In the genomic region with DNA sequence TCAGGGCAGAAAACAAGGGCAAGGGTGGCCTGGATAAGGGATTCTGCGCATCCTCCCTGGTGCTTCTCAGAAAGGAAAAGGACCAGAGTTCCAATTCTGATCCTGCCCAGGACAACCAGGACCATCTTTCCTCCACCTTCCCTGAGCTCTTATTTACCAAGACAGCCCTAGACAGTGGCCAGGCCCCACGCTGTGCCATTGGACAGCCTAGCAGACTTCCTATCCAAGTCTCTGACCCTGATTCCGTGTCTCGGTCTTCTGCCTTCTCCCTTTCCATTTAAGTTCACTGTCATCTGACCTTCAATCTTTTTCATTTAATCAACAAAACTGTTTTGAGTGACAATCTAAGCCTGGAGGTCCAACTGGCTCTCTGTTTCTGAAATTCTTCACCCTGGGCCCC, we compare ENCODE assay signal across 8 mouse cellular contexts. TPM values are rescaled to one million over a fixed set of nuclear protein-coding genes. Genes with fewer than 3 reads are reported as not detected.
DNase-seq lines count a peak whose midpoint lies in the region; ATAC-seq and TF ChIP-seq lines count a peak whose summit lies in the region.

No protein-coding gene starts in this region.

- H3K36me3 ChIP-seq in heart, embryonic 13.5 days, result peaks cover 35% of the 10 kb centered on the region
- peaks cover 39% of the 10 kb centered on the region for H3K36me3 ChIP-seq in limb, embryonic 14.5 days (ENCODE audit: control insufficient read depth, insufficient read depth, low read length)
- H3K36me3 ChIP-seq in liver, embryonic 11.5 days (ENCODE audit: control insufficient read depth, insufficient read depth, low read length), result peaks cover 11% of the 10 kb centered on the region

- H3K9ac ChIP-seq in heart, embryonic 13.5 days, result peak overlapping the region; percentile 66
- no peak overlapping the region for H3K9ac ChIP-seq in limb, embryonic 14.5 days (ENCODE audit: low read depth, low read length, severe bottlenecking)
- H3K9ac ChIP-seq in liver, embryonic 11.5 days (ENCODE audit: low read depth, low read length), result no peak overlapping the region

- H3K4me3 ChIP-seq in heart, embryonic 13.5 days, result no peak overlapping the region
- H3K4me3 ChIP-seq in embryonic fibroblast, embryonic 13.5 days (ENCODE audit: insufficient read depth, low read length), result no peak overlapping the region
- H3K4me3 ChIP-seq in limb, embryonic 14.5 days (replicated peaks; ENCODE audit: low read length), result no peak overlapping the region
- H3K4me3 ChIP-seq in liver, embryonic 11.5 days (ENCODE audit: low read depth, low read length), result no peak overlapping the region

- no peaks in the 10 kb centered on the region for H3K9me3 ChIP-seq in heart, embryonic 13.5 days
- H3K9me3 ChIP-seq in limb, embryonic 14.5 days (ENCODE audit: control insufficient read depth, low read length), result no peaks in the 10 kb centered on the region
- H3K9me3 ChIP-seq in liver, embryonic 11.5 days (ENCODE audit: control insufficient read depth, low read length), result no peaks in the 10 kb centered on the region

- no peaks in the 10 kb centered on the region for H3K27me3 ChIP-seq in heart, embryonic 13.5 days (replicated peaks)
- no peaks in the 10 kb centered on the region for H3K27me3 ChIP-seq in limb, embryonic 14.5 days (ENCODE audit: control insufficient read depth, insufficient read depth, low read length)
- H3K27me3 ChIP-seq in liver, embryonic 11.5 days (replicated peaks; ENCODE audit: control insufficient read depth, insufficient read depth, low read length), result no peaks in the 10 kb centered on the region

- TF ChIP-seq POLR2A in embryonic fibroblast, embryonic 13.5 days (IDR thresholded peaks at IDR 0.05; ENCODE audit: low read depth, low read length), result no peak
- no peak for TF ChIP-seq POLR2A in limb, embryonic 14.5 days (IDR thresholded peaks at IDR 0.05; ENCODE audit: borderline replicate concordance, extremely low read depth, insufficient read depth, insufficient read length)

- H3K4me2 ChIP-seq in heart, embryonic 13.5 days, result peak overlapping the region; percentile 46
- H3K4me2 ChIP-seq in limb, embryonic 14.5 days (replicated peaks; ENCODE audit: low read depth, low read length, severe bottlenecking), result peak overlapping the region; percentile 40; the same call in 1 of the 2 replicates
- H3K4me2 ChIP-seq in liver, embryonic 11.5 days, result no peak overlapping the region

- intact Hi-C loops in heart, postnatal 10 days (cut with DNase I), result loop anchor here (5.0 kb wide), 1 partner anchor 119 kb away; no protein-coding TSS in a partner anchor

- peak overlapping the region; percentile 81; the same call in 1 of the 2 replicates for H3K27ac ChIP-seq in heart, embryonic 13.5 days (replicated peaks)
- H3K27ac ChIP-seq in embryonic fibroblast, embryonic 13.5 days (ENCODE audit: insufficient read depth, low read length), result peak overlapping the region; percentile 46
- H3K27ac ChIP-seq in limb, embryonic 14.5 days (replicated peaks; ENCODE audit: low read depth, low read length), result peak overlapping the region; percentile 72
- H3K27ac ChIP-seq in liver, embryonic 11.5 days (ENCODE audit: low read depth, low read length), result no peak overlapping the region

- ATAC-seq in heart, embryonic 13.5 days (ENCODE audit: extremely low read depth, insufficient number of reproducible peaks, low FRiP score, low TSS enrichment), result no peak
- no peak for ATAC-seq in limb, embryonic 14.5 days (ENCODE audit: low FRiP score, low read depth)
- ATAC-seq in liver, embryonic 11.5 days (replicated peaks; ENCODE audit: low FRiP score), result no peak

- TF ChIP-seq CTCF in embryonic fibroblast, embryonic 13.5 days (IDR thresholded peaks at IDR 0.05; ENCODE audit: borderline replicate concordance, insufficient read depth, low read length), result no peak

- peaks cover 56% of the 10 kb centered on the region for H3K4me1 ChIP-seq in heart, embryonic 13.5 days
- H3K4me1 ChIP-seq in embryonic fibroblast, embryonic 13.5 days (ENCODE audit: control insufficient read depth, insufficient read depth, low read length), result 0 out of 2 replicates have a peak, but pooled peaks cover 9% of the 10 kb centered on the region
- peaks cover 43% of the 10 kb centered on the region for H3K4me1 ChIP-seq in limb, embryonic 14.5 days (ENCODE audit: control insufficient read depth, insufficient read depth, low read length)
- peaks cover 38% of the 10 kb centered on the region for H3K4me1 ChIP-seq in liver, embryonic 11.5 days (replicated peaks; ENCODE audit: control insufficient read depth, insufficient read depth, low read length)

- no peak for DNase-seq in heart, postnatal 10 days
- DNase-seq in brain, adult 2 months (ENCODE audit: low read depth, low spot score), result peak; percentile 55
- no peak for DNase-seq in limb, embryonic 14.5 days (ENCODE audit: low spot score)
- no peak for DNase-seq in c-Kit-positive CD71-positive TER-119-positive erythroid progenitor cells, embryonic 14.5 days (ENCODE audit: low spot score)
- no peak for DNase-seq in thymus, postnatal 0 days (ENCODE audit: low spot score)
- DNase-seq in liver, embryonic 11.5 days (ENCODE audit: low spot score), result no peak

- 85% methylated on average over 4 of the region's 4 CpGs for WGBS in heart, embryonic 13.5 days
- 94% methylated on average over 4 of the region's 4 CpGs for WGBS in limb, embryonic 14.5 days
- WGBS in liver, embryonic 11.5 days, result 80% methylated on average over 4 of the region's 4 CpGs

RNA-seq across cellular contexts. Expression of a gene that starts 0.4 kb away (rescaled TPM):
- 1.1 and 2.1 TPM in 2 replicates for polyA plus RNA-seq in heart, embryonic 13.5 days (2015; fragmentation: Nextera tagmentation; extraction: Ambion mirVana)
- total RNA-seq in heart, postnatal 10 days (2021), result 10 to 100 TPM; 15.5 to 21.3 TPM
- 25.4 and 36.4 TPM in 2 replicates for polyA plus RNA-seq in embryonic fibroblast, embryonic 13.5 days (2011; ENCODE audit: insufficient read length, low read depth, missing spikeins)
- 10.0 and 12.7 TPM in 2 replicates for polyA plus RNA-seq in limb, embryonic 14.5 days (2012; rRNA removed)
- polyA plus RNA-seq in limb, embryonic 14.5 days (2014; fragmentation: Nextera tagmentation; extraction: Ambion mirVana), result 6.9 and 7.5 TPM in 2 replicates
- 1.2 and 2.0 TPM in 2 replicates for polyA plus RNA-seq in thymus, postnatal 0 days (2015; fragmentation: Nextera tagmentation; extraction: Ambion mirVana)
- polyA plus RNA-seq in liver, embryonic 11.5 days (2014; fragmentation: Nextera tagmentation; extraction: Ambion mirVana), result 0.13 and 0.26 TPM in 2 replicates

RNA-seq across cellular contexts. Expression of a gene that starts 5.1 kb away (rescaled TPM):
- not detected in 2 replicates for polyA plus RNA-seq in heart, embryonic 13.5 days (2015; fragmentation: Nextera tagmentation; extraction: Ambion mirVana)
- not detected for total RNA-seq in heart, postnatal 10 days (2021)
- polyA plus RNA-seq in embryonic fibroblast, embryonic 13.5 days (2011; ENCODE audit: insufficient read length, low read depth, missing spikeins), result 0.12 TPM in 1 of 2 replicates, not detected in the other
- 0.08 and 0.29 TPM in 2 replicates for polyA plus RNA-seq in limb, embryonic 14.5 days (2012; rRNA removed)
- 0.18 and 0.37 TPM in 2 replicates for polyA plus RNA-seq in limb, embryonic 14.5 days (2014; fragmentation: Nextera tagmentation; extraction: Ambion mirVana)
- not detected in 2 replicates for polyA plus RNA-seq in thymus, postnatal 0 days (2015; fragmentation: Nextera tagmentation; extraction: Ambion mirVana)
- polyA plus RNA-seq in liver, embryonic 11.5 days (2014; fragmentation: Nextera tagmentation; extraction: Ambion mirVana), result 0.14 TPM in 1 of 2 replicates, not detected in the other

RNA-seq across cellular contexts. Expression of a gene that starts 6.7 kb away (rescaled TPM):
- not detected in 2 replicates for polyA plus RNA-seq in heart, embryonic 13.5 days (2015; fragmentation: Nextera tagmentation; extraction: Ambion mirVana)
- under 1 TPM; 0.10 to 0.12 TPM for total RNA-seq in heart, postnatal 10 days (2021)
- polyA plus RNA-seq in embryonic fibroblast, embryonic 13.5 days (2011; ENCODE audit: insufficient read length, low read depth, missing spikeins), result 0.21 and 0.25 TPM in 2 replicates
- polyA plus RNA-seq in limb, embryonic 14.5 days (2012; rRNA removed), result 0.41 and 0.49 TPM in 2 replicates
- polyA plus RNA-seq in limb, embryonic 14.5 days (2014; fragmentation: Nextera tagmentation; extraction: Ambion mirVana), result 0.23 and 0.65 TPM in 2 replicates
- 0.05 and 0.10 TPM in 2 replicates for polyA plus RNA-seq in thymus, postnatal 0 days (2015; fragmentation: Nextera tagmentation; extraction: Ambion mirVana)
- polyA plus RNA-seq in liver, embryonic 11.5 days (2014; fragmentation: Nextera tagmentation; extraction: Ambion mirVana), result not detected in 2 replicates

RNA-seq across cellular contexts. Expression of a gene that starts 6.7 kb away (rescaled TPM):
- 38.5 and 39.3 TPM in 2 replicates for polyA plus RNA-seq in heart, embryonic 13.5 days (2015; fragmentation: Nextera tagmentation; extraction: Ambion mirVana)
- 10 to 100 TPM; 18.1 TPM for total RNA-seq in heart, postnatal 10 days (2021)
- 40.2 and 46.0 TPM in 2 replicates for polyA plus RNA-seq in embryonic fibroblast, embryonic 13.5 days (2011; ENCODE audit: insufficient read length, low read depth, missing spikeins)
- polyA plus RNA-seq in limb, embryonic 14.5 days (2012; rRNA removed), result 56.1 and 80.2 TPM in 2 replicates
- polyA plus RNA-seq in limb, embryonic 14.5 days (2014; fragmentation: Nextera tagmentation; extraction: Ambion mirVana), result 74.0 and 81.0 TPM in 2 replicates
- 52.3 and 53.4 TPM in 2 replicates for polyA plus RNA-seq in thymus, postnatal 0 days (2015; fragmentation: Nextera tagmentation; extraction: Ambion mirVana)
- polyA plus RNA-seq in liver, embryonic 11.5 days (2014; fragmentation: Nextera tagmentation; extraction: Ambion mirVana), result 61.1 and 62.3 TPM in 2 replicates

RNA-seq across cellular contexts. Expression of a gene that starts 27.7 kb away (rescaled TPM):
- 112 and 127 TPM in 2 replicates for polyA plus RNA-seq in heart, embryonic 13.5 days (2015; fragmentation: Nextera tagmentation; extraction: Ambion mirVana)
- 100 to 1,000 TPM; 147 to 156 TPM for total RNA-seq in heart, postnatal 10 days (2021)
- polyA plus RNA-seq in embryonic fibroblast, embryonic 13.5 days (2011; ENCODE audit: insufficient read length, low read depth, missing spikeins), result 66.4 and 124 TPM in 2 replicates
- 82.8 and 101 TPM in 2 replicates for polyA plus RNA-seq in limb, embryonic 14.5 days (2012; rRNA removed)
- 44.2 and 46.3 TPM in 2 replicates for polyA plus RNA-seq in limb, embryonic 14.5 days (2014; fragmentation: Nextera tagmentation; extraction: Ambion mirVana)
- 6.9 and 7.9 TPM in 2 replicates for polyA plus RNA-seq in thymus, postnatal 0 days (2015; fragmentation: Nextera tagmentation; extraction: Ambion mirVana)
- 12.0 and 13.0 TPM in 2 replicates for polyA plus RNA-seq in liver, embryonic 11.5 days (2014; fragmentation: Nextera tagmentation; extraction: Ambion mirVana)
